In genomic region chr12:26592125-26592524, GRCm38 (mm10) we compare ENCODE assay signal across 19 mouse cellular contexts.
"Had no signal": no experiment of that assay in that cellular context is flagged by ENCODE, and none has a peak within 500 bp of the region (broad histone marks: within the 10 kb centered on the region; RNA-seq: fewer than 3 reads in every experiment).

No protein-coding gene starts in this region.

- H3K9ac ChIP-seq: lung, embryonic 14.5 days; midbrain, embryonic 12.5 days; neural tube, embryonic 13.5 days; neural tube, embryonic 15.5 days; stomach, embryonic 15.5 days had no signal

- H3K27ac ChIP-seq: midbrain, embryonic 12.5 days; neural tube, embryonic 13.5 days; neural tube, embryonic 15.5 days; stomach, embryonic 15.5 days; stomach, postnatal 0 days had no signal

- H3K9me3 ChIP-seq: midbrain, embryonic 12.5 days; neural tube, embryonic 13.5 days; neural tube, embryonic 15.5 days; stomach, embryonic 15.5 days had no signal

- H3K36me3 ChIP-seq: midbrain, embryonic 12.5 days; neural tube, embryonic 13.5 days; neural tube, embryonic 15.5 days; stomach, embryonic 15.5 days had no signal

- DNase-seq: lung, adult 18-20 months; lung, embryonic 14.5 days; lung, postnatal 10 days; lung, postnatal 4 days; midbrain, embryonic 14.5 days; retina, postnatal 1 day; right cerebral cortex, adult 18-20 months; right cerebral cortex, postnatal 25 days; right cerebral cortex, postnatal 4 days; thymus, adult 2 months; thymus, postnatal 25 days; thymus, postnatal 4 days had no signal

- H3K4me1 ChIP-seq: midbrain, embryonic 12.5 days; neural tube, embryonic 13.5 days; neural tube, embryonic 15.5 days; stomach, embryonic 15.5 days had no signal

- ATAC-seq: midbrain, embryonic 16.5 days had no signal

- H3K27me3 ChIP-seq: midbrain, embryonic 12.5 days; neural tube, embryonic 13.5 days; neural tube, embryonic 15.5 days; stomach, embryonic 15.5 days had no signal

- H3K4me2 ChIP-seq: lung, embryonic 14.5 days; midbrain, embryonic 12.5 days; neural tube, embryonic 13.5 days; neural tube, embryonic 15.5 days; stomach, embryonic 15.5 days had no signal

- H3K4me3 ChIP-seq: midbrain, embryonic 12.5 days; myocyte; neural tube, embryonic 13.5 days; neural tube, embryonic 15.5 days; stomach, embryonic 15.5 days had no signal
